Mouse (Mus musculus) liver, embryonic 14.5 days (tissue): ENCODE results near the gene Pdp2.

Source experiments
- CTCF ChIP-seq: IDR thresholded peaks from 2 replicates; pipeline ENCODE4 v1.5.1; 2016; ENCODE audit warnings: antibody characterized with exemption, low read depth, control low read depth
- EP300 ChIP-seq: IDR thresholded peaks from 2 replicates; pipeline ENCODE4 v1.6.1; 2016; ENCODE audit warnings: antibody characterized with exemption, low read depth

- TF ChIP-seq EP300 (no peak), CTCF (no peak)
Measured at GRCm38 (mm10) chr8:104610185-104610766, 19.0 kb downstream of the Pdp2 start.
